ENCODE assay signal across 11 mouse cellular contexts in genomic region chr3:129392814-129393804, GRCm38 (mm10).
DNase-seq lines count a peak whose midpoint lies in the region; ATAC-seq lines count a peak whose summit lies in the region.
"Had no signal": no experiment of that assay in that cellular context is flagged by ENCODE, and none has a peak within 500 bp of the region (broad histone marks: within the 10 kb centered on the region; RNA-seq: fewer than 3 reads in every experiment).

No protein-coding gene starts in this region.

- no peaks in the 10 kb centered on the region for H3K36me3 ChIP-seq in forebrain, embryonic 15.5 days
- no peaks in the 10 kb centered on the region for H3K36me3 ChIP-seq in forebrain, embryonic 11.5 days (ENCODE audit: control insufficient read depth, insufficient read depth, low read length)
- no peaks in the 10 kb centered on the region for H3K36me3 ChIP-seq in lung, embryonic 16.5 days (ENCODE audit: control insufficient read depth, insufficient read depth, low read length)
- no peaks in the 10 kb centered on the region for H3K36me3 ChIP-seq in limb, embryonic 13.5 days
- no peaks in the 10 kb centered on the region for H3K36me3 ChIP-seq in midbrain, embryonic 16.5 days (ENCODE audit: control insufficient read depth, insufficient read depth, low read length)
- H3K36me3 ChIP-seq: liver, embryonic 12.5 days had no signal

- H3K9ac ChIP-seq in forebrain, embryonic 15.5 days (replicated peaks): no peak overlapping the region
- H3K9ac ChIP-seq in forebrain, embryonic 11.5 days (ENCODE audit: low read length): no peak overlapping the region
- no peak overlapping the region for H3K9ac ChIP-seq in lung, embryonic 16.5 days (ENCODE audit: low read length)
- no peak overlapping the region for H3K9ac ChIP-seq in limb, embryonic 13.5 days
- H3K9ac ChIP-seq in midbrain, embryonic 16.5 days (ENCODE audit: low read depth, low read length): no peak overlapping the region
- H3K9ac ChIP-seq: liver, embryonic 12.5 days had no signal

- peak overlapping the region; percentile 5; the same call in 1 of the 2 replicates for H3K27ac ChIP-seq in forebrain, embryonic 15.5 days (replicated peaks)
- no peak overlapping the region for H3K27ac ChIP-seq in forebrain, embryonic 11.5 days (ENCODE audit: low read depth, low read length)
- H3K27ac ChIP-seq in lung, embryonic 16.5 days (ENCODE audit: low read length): no peak overlapping the region
- no peak overlapping the region for H3K27ac ChIP-seq in limb, embryonic 13.5 days
- H3K27ac ChIP-seq in midbrain, embryonic 16.5 days (ENCODE audit: low read length): no peak overlapping the region
- H3K27ac ChIP-seq: liver, embryonic 12.5 days had no signal

- no peak overlapping the region for H3K4me3 ChIP-seq in forebrain, embryonic 15.5 days
- no peak overlapping the region for H3K4me3 ChIP-seq in forebrain, embryonic 11.5 days (ENCODE audit: low read depth, low read length)
- peak overlapping the region; percentile 9; the same call in 1 of the 2 replicates for H3K4me3 ChIP-seq in lung, embryonic 16.5 days (ENCODE audit: low read length)
- 0 out of 2 replicates have a peak overlapping the region, but pooled peaks have one; percentile 8 for H3K4me3 ChIP-seq in limb, embryonic 13.5 days
- H3K4me3 ChIP-seq in midbrain, embryonic 16.5 days (ENCODE audit: low read depth, low read length): no peak overlapping the region
- H3K4me3 ChIP-seq: liver, embryonic 12.5 days had no signal

- no peaks in the 10 kb centered on the region for H3K9me3 ChIP-seq in forebrain, embryonic 15.5 days
- no peaks in the 10 kb centered on the region for H3K9me3 ChIP-seq in forebrain, embryonic 11.5 days (ENCODE audit: control insufficient read depth, low read length)
- no peaks in the 10 kb centered on the region for H3K9me3 ChIP-seq in lung, embryonic 16.5 days (ENCODE audit: control insufficient read depth, low read length)
- peaks cover 3% of the 10 kb centered on the region; the same call in 1 of the 2 replicates for H3K9me3 ChIP-seq in limb, embryonic 13.5 days
- no peaks in the 10 kb centered on the region for H3K9me3 ChIP-seq in midbrain, embryonic 16.5 days (replicated peaks; ENCODE audit: control insufficient read depth, low read length, poor library complexity, severe bottlenecking)

- H3K27me3 ChIP-seq in forebrain, embryonic 15.5 days: no peaks in the 10 kb centered on the region
- H3K27me3 ChIP-seq in forebrain, embryonic 11.5 days (ENCODE audit: control insufficient read depth, insufficient read depth, low read length): no peaks in the 10 kb centered on the region
- no peaks in the 10 kb centered on the region for H3K27me3 ChIP-seq in lung, embryonic 16.5 days (ENCODE audit: control insufficient read depth, insufficient read depth, low read depth, low read length)
- no peaks in the 10 kb centered on the region for H3K27me3 ChIP-seq in limb, embryonic 13.5 days
- H3K27me3 ChIP-seq in midbrain, embryonic 16.5 days (ENCODE audit: control insufficient read depth, insufficient read depth, low read depth, low read length): no peaks in the 10 kb centered on the region
- H3K27me3 ChIP-seq: liver, embryonic 12.5 days had no signal

- no peak for DNase-seq in forebrain, embryonic 11.5 days (ENCODE audit: low spot score)
- DNase-seq in lung, postnatal 36 days: no peak
- DNase-seq in kidney, adult 11 months: peak; percentile 21
- no peak for DNase-seq in frontal cortex, postnatal 36 days (ENCODE audit: low spot score in 2 of 2)
- DNase-seq: layer of hippocampus, adult 9-11 months had no signal

- H3K4me1 ChIP-seq in forebrain, embryonic 15.5 days: peaks cover 8% of the 10 kb centered on the region; the same call in 1 of the 2 replicates
- H3K4me1 ChIP-seq in forebrain, embryonic 11.5 days (replicated peaks; ENCODE audit: control insufficient read depth, insufficient read depth, low read length): no peaks in the 10 kb centered on the region
- peaks cover 10% of the 10 kb centered on the region; the same call in 1 of the 2 replicates for H3K4me1 ChIP-seq in lung, embryonic 16.5 days (replicated peaks; ENCODE audit: control insufficient read depth, insufficient read depth, low read length)
- H3K4me1 ChIP-seq in limb, embryonic 13.5 days: peaks cover 6% of the 10 kb centered on the region; the same call in 1 of the 2 replicates
- no peaks in the 10 kb centered on the region for H3K4me1 ChIP-seq in midbrain, embryonic 16.5 days (ENCODE audit: control insufficient read depth, insufficient read depth, low read length)
- H3K4me1 ChIP-seq: liver, embryonic 12.5 days had no signal

- WGBS in forebrain, embryonic 15.5 days: 81% methylated on average over 23 of the region's 23 CpGs
- 87% methylated on average over 23 of the region's 23 CpGs for WGBS in forebrain, embryonic 11.5 days
- 68% methylated on average over 23 of the region's 23 CpGs for WGBS in lung, embryonic 16.5 days
- 78% methylated on average over 23 of the region's 23 CpGs for WGBS in limb, embryonic 13.5 days
- 86% methylated on average over 23 of the region's 23 CpGs for WGBS in midbrain, embryonic 16.5 days

- no peak for ATAC-seq in forebrain, embryonic 15.5 days (replicated peaks)
- ATAC-seq in forebrain, embryonic 11.5 days (replicated peaks; ENCODE audit: low FRiP score): no peak
- ATAC-seq in lung, embryonic 16.5 days (ENCODE audit: low read depth): no peak
- ATAC-seq in limb, embryonic 13.5 days (ENCODE audit: low FRiP score, low read depth): no peak
- ATAC-seq in midbrain, embryonic 16.5 days: no peak
- ATAC-seq: liver, embryonic 12.5 days had no signal

- H3K4me2 ChIP-seq in forebrain, embryonic 15.5 days (replicated peaks): no peak overlapping the region
- no peak overlapping the region for H3K4me2 ChIP-seq in forebrain, embryonic 11.5 days (ENCODE audit: low read depth, low read length, severe bottlenecking)
- peak overlapping the region; percentile 9; the same call in 1 of the 2 replicates for H3K4me2 ChIP-seq in lung, embryonic 16.5 days (ENCODE audit: low read depth, low read length)
- H3K4me2 ChIP-seq in limb, embryonic 13.5 days (replicated peaks): no peak overlapping the region
- H3K4me2 ChIP-seq in midbrain, embryonic 16.5 days (ENCODE audit: low read length): no peak overlapping the region
- H3K4me2 ChIP-seq: heart, embryonic 11.5 days; liver, embryonic 12.5 days had no signal

Comparison
In these comparisons a context has a peak if more than half of its experiments do, and no peak if none do; other contexts are left out.
1. H3K4me3 ChIP-seq: peak in lung, embryonic 16.5 days (single experiment) and limb, embryonic 13.5 days (single experiment); none in forebrain, embryonic 15.5 days (single experiment), forebrain, embryonic 11.5 days (single experiment) and midbrain, embryonic 16.5 days (single experiment).